Mouse (Mus musculus) stomach, embryonic 15.5 days (tissue): ENCODE measurements at regions not wholly inside any gene's neighbourhood (a gene's known extent, or its start where the extent isn't known, plus 50 kb on each side); places are given as distances from the start of the nearest gene placed in this dataset.
A peak's percentile ranks its signal among the peaks of the same experiment; 100 is the strongest.

Source experiments
- ATAC-seq: fragments of 200-750 bp; cut with Nextera tagmentation; 2 replicates; pipeline ENCODE4 v1.8.0; 2017; ENCODE audit warnings: low read depth, moderate number of reproducible peaks, moderate TSS enrichment; ENCODE audit not compliant: insufficient read depth, low FRiP score
- H3K27ac ChIP-seq: fragments of 300-500 bp; sonication (generic); 2 replicates; pipeline ENCODE4 v1.5.1; 2015; ENCODE audit warnings: mild to moderate bottlenecking, inconsistent platforms
- H3K27me3 ChIP-seq: fragments of 300-500 bp; sonication (generic); replicated peaks from 2 replicates; pipeline ENCODE4 v1.6.1; 2015; ENCODE audit warnings: inconsistent platforms
- H3K36me3 ChIP-seq: fragments of 300-500 bp; sonication (generic); 2 replicates; pipeline ENCODE4 v1.6.1; 2015; ENCODE audit warnings: inconsistent platforms
- H3K4me1 ChIP-seq: fragments of 300-500 bp; sonication (generic); 2 replicates; pipeline ENCODE4 v1.6.1; 2015; ENCODE audit warnings: inconsistent platforms
- H3K4me2 ChIP-seq: fragments of 300-500 bp; sonication (generic); 2 replicates; pipeline ENCODE4 v1.6.1; 2015; ENCODE audit warnings: mild to moderate bottlenecking, inconsistent platforms
- H3K4me3 ChIP-seq: fragments of 300-500 bp; sonication (generic); replicated peaks from 2 replicates; pipeline ENCODE4 v1.5.1; 2015; ENCODE audit warnings: inconsistent platforms
- H3K9ac ChIP-seq: fragments of 300-500 bp; sonication (generic); 2 replicates; pipeline ENCODE4 v1.6.1; 2015; ENCODE audit warnings: inconsistent platforms
- H3K9me3 ChIP-seq: fragments of 300-500 bp; sonication (generic); 2 replicates; pipeline ENCODE4 v1.6.1; 2016; ENCODE audit warnings: inconsistent platforms
- WGBS: fragments of 180-500 bp; shearing (Covaris S2); methylation state at CpG from one replicate; pipeline ENCODE4 v1.1.7; 2015; 5-methylcytosine and 5-hydroxymethylcytosine counted together

DNA sequence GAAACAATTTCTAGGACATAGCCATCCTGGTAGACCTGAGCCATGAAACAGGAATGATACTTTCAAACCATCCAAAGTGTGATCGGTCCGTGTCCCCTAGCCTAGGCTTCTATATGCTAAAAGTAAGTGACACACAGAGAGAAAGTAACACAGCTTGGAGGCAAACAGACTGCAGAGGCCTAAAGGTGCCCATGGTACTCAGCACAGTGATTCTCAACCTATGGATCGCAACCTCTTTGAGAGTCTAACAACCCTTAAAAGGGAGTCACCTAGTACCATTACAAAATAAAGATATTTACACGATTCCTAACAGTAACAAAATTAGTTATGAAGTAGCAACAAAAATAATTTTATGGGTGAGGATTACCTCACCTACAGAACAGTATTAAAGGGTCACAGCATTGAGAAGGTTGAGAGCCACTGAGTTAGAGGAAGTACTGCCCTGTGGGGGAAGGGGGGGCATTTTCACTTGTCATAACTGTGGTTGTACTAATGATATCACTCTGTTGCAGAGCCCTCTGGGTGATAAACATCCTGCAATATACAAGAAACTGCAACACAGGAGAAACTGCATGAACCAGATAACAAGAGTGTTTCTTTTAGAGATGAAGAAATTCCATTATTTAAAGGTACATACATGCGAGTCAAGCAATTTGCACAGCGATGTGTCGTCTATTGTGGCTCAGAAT, 308.8 kb downstream of the Fam49a start:
- no peaks in the 10 kb centered on the region for H3K9me3 ChIP-seq
- H3K27ac ChIP-seq = no peak overlapping the region
- H3K27me3 ChIP-seq = no peaks in the 10 kb centered on the region
- no peak overlapping the region for H3K4me2 ChIP-seq
- H3K4me1 ChIP-seq = no peaks in the 10 kb centered on the region
- no peak overlapping the region for H3K4me3 ChIP-seq
- no peaks in the 10 kb centered on the region for H3K36me3 ChIP-seq
- WGBS = 88% methylated on average over 7 of the region's 7 CpGs
- ATAC-seq = peak; percentile 72
- H3K9ac ChIP-seq = no peak overlapping the region

DNA sequence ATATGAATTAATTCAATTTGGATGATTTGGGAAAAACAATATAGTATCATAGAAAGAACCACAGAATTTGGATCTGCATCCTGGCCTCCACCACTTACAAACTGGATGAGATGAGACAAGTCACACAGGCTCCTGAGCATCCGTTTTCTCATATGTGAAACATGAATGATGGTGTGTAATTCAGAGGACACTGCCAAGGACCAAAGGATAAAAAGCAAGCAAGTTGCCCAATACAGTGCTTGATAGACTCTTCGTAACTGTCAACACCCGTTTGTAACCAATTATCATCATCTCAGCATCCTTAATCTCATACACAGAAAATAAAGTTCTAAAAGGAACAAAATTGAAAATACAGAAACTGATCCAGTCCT, 305.8 kb downstream of the Fam49a start:
- ATAC-seq = no peak
- H3K4me3 ChIP-seq = no peak overlapping the region
- no peaks in the 10 kb centered on the region for H3K36me3 ChIP-seq
- H3K4me2 ChIP-seq = no peak overlapping the region
- 79% methylated on average over 3 of the region's 3 CpGs for WGBS
- H3K27me3 ChIP-seq = no peaks in the 10 kb centered on the region
- H3K27ac ChIP-seq = no peak overlapping the region
- H3K9me3 ChIP-seq = no peaks in the 10 kb centered on the region
- H3K4me1 ChIP-seq = no peaks in the 10 kb centered on the region
- H3K9ac ChIP-seq = no peak overlapping the region

DNA sequence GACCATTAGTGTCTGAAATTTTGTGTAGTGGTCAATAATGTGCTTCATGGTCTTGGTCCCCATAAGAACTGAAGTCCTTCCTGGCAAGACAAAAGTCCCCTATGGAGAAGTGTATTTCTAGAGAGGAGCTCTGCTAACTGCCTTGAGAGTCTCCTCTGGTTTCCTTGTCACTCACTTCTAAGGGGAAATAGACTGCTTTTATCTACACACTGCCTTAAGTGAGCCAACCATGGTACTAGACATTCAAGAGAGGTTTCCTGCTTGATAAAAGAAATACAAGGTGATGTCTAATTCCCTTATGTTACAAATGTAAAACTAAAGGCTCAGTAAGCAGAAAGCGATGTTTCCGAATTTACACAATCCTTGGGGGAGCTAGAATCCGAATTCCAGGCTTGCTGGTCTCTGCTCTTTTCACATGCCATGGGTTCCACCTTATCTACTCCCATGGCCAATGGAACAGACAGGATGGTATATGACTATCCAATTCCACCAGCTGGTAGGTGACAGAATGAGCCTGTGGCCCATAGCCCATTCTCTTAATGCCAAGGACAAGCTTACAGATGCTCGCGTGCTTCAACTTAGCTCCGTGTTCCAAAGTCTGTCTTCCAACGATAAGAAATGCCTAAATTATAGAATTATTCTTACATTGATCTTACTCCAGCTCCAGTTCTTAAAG, 305.3 kb downstream of the Fam49a start:
- WGBS = 94% methylated on average over 7 of the region's 7 CpGs
- no peak for ATAC-seq
- H3K27me3 ChIP-seq = no peaks in the 10 kb centered on the region

DNA sequence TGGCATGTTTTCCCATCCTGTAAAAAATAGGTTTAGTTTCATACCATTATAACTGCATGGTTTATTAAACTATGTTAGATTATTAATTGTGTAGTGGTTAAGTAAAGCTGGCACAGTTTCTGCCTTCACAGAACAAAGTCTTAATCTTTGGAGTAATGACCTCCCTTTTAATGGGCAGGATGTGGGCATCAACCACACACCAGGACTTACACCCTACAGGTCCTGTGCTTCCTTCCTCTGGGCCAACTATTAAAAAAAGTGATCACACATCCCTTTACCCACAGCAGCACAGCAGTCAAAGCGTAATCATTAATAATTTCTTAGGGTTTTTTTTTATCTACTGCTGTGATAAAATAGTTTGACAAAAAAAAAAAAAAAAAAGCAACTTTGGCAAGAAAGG, 300.3 kb downstream of the Fam49a start:
- no peak overlapping the region for H3K9ac ChIP-seq
- H3K9me3 ChIP-seq = no peaks in the 10 kb centered on the region
- ATAC-seq = no peak
- H3K36me3 ChIP-seq = no peaks in the 10 kb centered on the region
- H3K27me3 ChIP-seq = no peaks in the 10 kb centered on the region
- 88% methylated on average over 1 of the region's 1 CpGs for WGBS
- H3K4me3 ChIP-seq = no peak overlapping the region
- no peak overlapping the region for H3K27ac ChIP-seq
- H3K4me1 ChIP-seq = no peaks in the 10 kb centered on the region
- H3K4me2 ChIP-seq = no peak overlapping the region

More for the DNA sequence above, 305.3 kb downstream of the Fam49a start:
- Histone ChIP-seq H3K27ac (no peak overlapping the region), H3K4me1 (no peaks in the 10 kb centered on the region), H3K4me3 (no peak overlapping the region), H3K9ac (no peak overlapping the region), H3K36me3 (no peaks in the 10 kb centered on the region), H3K4me2 (no peak overlapping the region), H3K9me3 (no peaks in the 10 kb centered on the region)

DNA sequence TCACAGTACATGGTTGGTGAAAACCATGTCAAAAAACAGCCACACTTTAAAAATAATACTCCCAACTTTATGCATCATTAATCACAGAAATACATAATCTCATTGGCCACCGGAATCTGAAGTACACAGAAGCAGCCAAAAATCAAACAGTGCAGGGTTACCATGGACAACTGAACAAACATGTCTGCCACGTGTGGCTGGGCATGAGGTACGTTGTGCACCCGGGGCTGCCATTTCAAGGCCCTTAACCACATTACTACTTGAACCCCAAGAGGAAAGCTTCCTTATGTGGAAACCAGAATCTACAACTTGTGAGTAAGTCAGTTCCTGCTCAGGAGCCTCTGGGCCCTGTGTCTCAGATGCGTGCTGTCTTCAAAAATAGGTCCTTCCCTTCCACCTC, 289.9 kb downstream of the Fam49a start:
- H3K27ac ChIP-seq = no peak overlapping the region
- 66% methylated on average over 5 of the region's 5 CpGs for WGBS

DNA sequence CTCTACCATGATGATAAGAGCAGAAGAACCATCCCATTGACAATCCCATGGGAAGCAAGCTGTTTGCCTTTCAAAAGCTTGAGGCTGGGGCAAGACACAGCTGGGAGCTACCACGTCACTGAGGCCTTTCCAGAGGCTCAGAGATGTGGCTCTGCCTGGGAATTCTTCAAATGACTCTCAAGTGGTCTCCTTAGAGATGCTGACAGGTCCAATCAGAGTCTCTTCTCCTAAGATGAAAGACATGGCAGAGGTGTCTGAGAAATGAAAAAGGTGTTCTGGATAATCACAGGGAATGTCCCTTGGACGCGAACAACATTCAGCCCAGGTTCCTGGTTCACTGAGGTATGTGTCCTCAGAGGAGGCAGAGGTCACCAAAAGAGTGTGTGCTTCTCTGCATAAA, 287.7 kb downstream of the Fam49a start:
- Histone ChIP-seq H3K9me3 (no peaks in the 10 kb centered on the region), H3K36me3 (no peaks in the 10 kb centered on the region), H3K4me1 (no peaks in the 10 kb centered on the region), H3K9ac (no peak overlapping the region), H3K27ac (no peak overlapping the region), H3K4me3 (no peak overlapping the region), H3K4me2 (no peak overlapping the region), H3K27me3 (no peaks in the 10 kb centered on the region)
- no peak for ATAC-seq
- 80% methylated on average over 3 of the region's 3 CpGs for WGBS

More for the DNA sequence above, 289.9 kb downstream of the Fam49a start:
- no peak overlapping the region for H3K9ac ChIP-seq
- no peaks in the 10 kb centered on the region for H3K4me1 ChIP-seq
- H3K4me3 ChIP-seq = no peak overlapping the region
- no peaks in the 10 kb centered on the region for H3K9me3 ChIP-seq
- H3K4me2 ChIP-seq = no peak overlapping the region
- no peak; the same call in 1 of the 2 replicates for ATAC-seq
- no peaks in the 10 kb centered on the region for H3K27me3 ChIP-seq
- no peaks in the 10 kb centered on the region for H3K36me3 ChIP-seq

DNA sequence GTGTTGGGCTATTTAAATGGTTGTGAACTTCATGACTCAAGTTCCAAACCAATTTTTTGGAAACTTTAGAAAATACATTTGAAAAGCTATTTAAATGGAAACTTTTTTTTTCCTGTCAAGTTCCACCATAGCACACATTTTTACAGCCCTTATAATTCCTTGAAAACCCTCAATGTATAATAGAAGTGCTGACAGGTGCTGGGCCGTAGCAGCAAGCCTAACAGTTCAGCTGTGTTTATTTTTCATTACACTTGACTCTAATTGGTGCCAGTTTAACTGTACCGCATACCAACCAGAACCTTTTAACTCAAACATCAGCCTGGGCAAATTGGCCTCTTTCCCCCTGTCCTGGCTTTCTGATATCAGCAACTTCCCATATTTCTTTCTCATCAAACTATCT, 286.7 kb downstream of the Fam49a start:
- Histone ChIP-seq H3K36me3 (no peaks in the 10 kb centered on the region), H3K27ac (no peak overlapping the region), H3K9ac (no peak overlapping the region), H3K4me3 (no peak overlapping the region), H3K4me1 (no peaks in the 10 kb centered on the region), H3K9me3 (no peaks in the 10 kb centered on the region), H3K4me2 (no peak overlapping the region), H3K27me3 (no peaks in the 10 kb centered on the region)
- WGBS = 41% methylated on average over 2 of the region's 2 CpGs
- no peak for ATAC-seq

DNA sequence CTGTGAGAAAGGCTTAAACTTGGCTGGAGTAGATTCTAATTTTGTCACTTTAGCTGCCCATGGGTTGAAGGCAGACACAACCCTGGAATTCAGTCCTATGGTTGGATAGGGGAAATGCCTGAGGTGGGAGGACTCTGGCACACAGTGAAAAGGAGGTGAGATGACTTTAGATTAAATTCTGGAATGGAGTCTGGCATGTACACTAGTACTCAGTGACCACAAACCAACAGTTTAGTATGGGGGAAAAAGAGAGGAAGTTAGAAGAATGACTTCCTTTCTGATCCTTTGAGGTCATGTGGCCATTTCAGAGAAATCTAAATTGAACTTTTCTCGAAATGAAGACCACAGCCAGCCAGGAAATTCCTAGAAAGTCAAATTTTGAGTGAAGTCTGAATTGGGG, 285.5 kb downstream of the Fam49a start:
- H3K9ac ChIP-seq = no peak overlapping the region
- WGBS = 70% methylated on average over 1 of the region's 1 CpGs
- H3K36me3 ChIP-seq = no peaks in the 10 kb centered on the region
- no peaks in the 10 kb centered on the region for H3K27me3 ChIP-seq
- no peak for ATAC-seq
- H3K9me3 ChIP-seq = no peaks in the 10 kb centered on the region
- H3K27ac ChIP-seq = no peak overlapping the region
- no peak overlapping the region for H3K4me3 ChIP-seq
- H3K4me2 ChIP-seq = no peak overlapping the region
- no peaks in the 10 kb centered on the region for H3K4me1 ChIP-seq

DNA sequence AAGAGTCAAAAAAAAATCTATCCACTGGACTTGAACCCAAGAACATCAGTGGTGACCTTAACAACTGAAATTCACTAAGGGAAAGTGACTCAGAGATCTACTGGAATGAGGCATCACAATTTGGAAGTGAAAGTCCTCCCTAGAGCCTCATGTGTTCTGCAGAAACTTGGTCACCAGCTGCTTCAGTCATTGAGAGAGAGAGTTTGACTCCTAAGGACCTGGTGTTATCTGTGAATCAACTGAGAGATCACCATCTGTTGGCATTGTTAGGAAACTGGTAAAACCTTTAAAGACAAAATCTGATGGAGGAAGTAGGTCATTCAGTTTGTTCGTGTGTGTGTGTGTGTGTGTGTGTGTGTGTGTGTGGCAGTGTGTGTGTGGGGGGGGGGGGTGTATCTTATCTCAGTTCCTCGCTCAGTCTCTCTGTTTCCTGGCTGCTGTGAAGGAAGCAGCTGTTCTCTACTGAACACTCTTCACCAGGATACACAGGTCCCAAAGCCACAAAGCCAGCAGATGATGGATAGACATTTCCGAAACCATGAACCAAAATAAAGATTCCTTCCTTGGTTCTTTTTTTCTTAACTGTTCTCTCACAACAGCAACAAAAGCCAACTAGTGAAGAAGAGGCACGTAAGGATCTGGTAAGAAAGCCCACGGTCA, 284.6 kb downstream of the Fam49a start:
- H3K9me3 ChIP-seq = no peaks in the 10 kb centered on the region
- no peak overlapping the region for H3K4me3 ChIP-seq
- 83% methylated on average over 5 of the region's 5 CpGs for WGBS
- H3K36me3 ChIP-seq = no peaks in the 10 kb centered on the region
- no peaks in the 10 kb centered on the region for H3K27me3 ChIP-seq
- ATAC-seq = no peak
- H3K27ac ChIP-seq = no peak overlapping the region
- H3K4me2 ChIP-seq = no peak overlapping the region
- H3K9ac ChIP-seq = no peak overlapping the region
- H3K4me1 ChIP-seq = no peaks in the 10 kb centered on the region

DNA sequence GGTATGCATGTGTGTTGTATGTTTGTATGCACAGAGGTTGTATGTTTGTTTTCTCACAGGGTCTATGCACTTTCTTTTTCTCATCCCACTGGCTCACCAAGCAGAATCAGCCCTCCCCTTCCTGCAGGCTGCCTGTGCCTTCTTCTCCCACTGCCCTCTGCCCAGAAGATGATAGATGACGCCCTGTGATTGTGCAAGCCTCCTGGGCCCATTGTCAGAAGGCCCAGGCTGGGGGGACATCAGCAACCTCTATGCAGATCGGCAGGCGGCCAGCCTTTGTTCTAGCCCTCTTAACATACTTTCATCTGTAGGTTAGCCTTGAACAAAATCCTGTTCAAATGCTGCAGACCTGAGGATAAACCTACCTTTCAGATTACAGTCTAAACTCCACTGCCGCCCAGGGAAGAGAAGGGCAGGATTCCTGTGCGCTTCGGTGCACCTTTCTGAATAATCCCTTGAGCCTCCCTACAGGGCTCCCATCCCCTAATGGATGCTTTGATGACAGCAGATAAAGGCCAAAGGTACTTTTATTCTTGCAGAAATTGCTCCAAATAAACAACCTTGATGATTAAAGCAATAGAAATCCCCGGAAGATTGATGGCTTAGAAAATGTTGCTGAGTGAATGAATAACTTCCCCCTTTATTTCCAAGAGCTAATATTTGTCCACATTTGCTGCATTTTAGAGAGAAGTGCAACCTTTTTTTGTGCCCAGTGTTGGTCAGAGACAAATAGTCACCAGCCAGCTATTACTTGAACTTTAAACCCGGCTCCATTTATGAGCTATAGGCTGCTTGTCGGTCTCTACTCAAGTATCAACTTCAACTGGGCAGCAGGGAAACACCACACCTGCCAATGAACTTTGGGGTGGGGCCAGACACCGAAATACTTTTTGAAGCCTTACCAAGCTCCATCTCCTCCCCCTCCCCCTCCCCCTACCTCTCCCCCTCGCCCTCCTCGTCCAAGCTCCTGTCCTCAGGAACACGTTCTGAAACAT, 279.4 kb downstream of the Fam49a start:
- Histone ChIP-seq H3K27ac (peak overlapping the region; percentile 67), H3K27me3 (no peaks in the 10 kb centered on the region), H3K36me3 (no peaks in the 10 kb centered on the region), H3K4me1 (no peaks in the 10 kb centered on the region), H3K9ac (no peak overlapping the region), H3K9me3 (no peaks in the 10 kb centered on the region), H3K4me3 (no peak overlapping the region), H3K4me2 (no peak overlapping the region; the same call in 1 of the 2 replicates)
- ATAC-seq = peak; percentile 79
- WGBS = 35% methylated on average over 13 of the region's 13 CpGs

DNA sequence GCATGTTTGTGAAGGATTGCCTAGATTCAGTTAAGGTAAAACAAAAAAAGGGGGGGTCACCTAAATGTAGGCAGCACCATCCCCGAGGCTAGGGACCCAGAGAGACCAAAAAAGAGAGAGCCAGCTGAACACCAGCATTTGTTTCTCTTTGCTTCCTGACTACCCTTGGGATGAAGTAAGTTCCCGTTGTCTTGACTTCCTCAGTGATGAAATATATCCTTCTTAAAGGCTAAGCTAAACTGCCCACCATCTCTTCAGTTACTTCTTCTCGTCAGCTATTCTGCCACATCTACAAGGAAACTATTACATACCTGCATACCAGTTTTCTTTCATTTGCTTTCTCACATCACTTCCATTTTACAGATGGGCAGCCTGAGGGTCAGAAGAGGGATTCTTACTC, 277.4 kb downstream of the Fam49a start:
- Histone ChIP-seq H3K4me2 (no peak overlapping the region), H3K9me3 (no peaks in the 10 kb centered on the region), H3K27me3 (no peaks in the 10 kb centered on the region), H3K4me3 (no peak overlapping the region), H3K36me3 (no peaks in the 10 kb centered on the region), H3K9ac (no peak overlapping the region), H3K4me1 (no peaks in the 10 kb centered on the region), H3K27ac (no peak overlapping the region)
- ATAC-seq = no peak
- 65% methylated on average over 3 of the region's 3 CpGs for WGBS
